ENCODE assay signal across 25 mouse cellular contexts in the genomic region with DNA sequence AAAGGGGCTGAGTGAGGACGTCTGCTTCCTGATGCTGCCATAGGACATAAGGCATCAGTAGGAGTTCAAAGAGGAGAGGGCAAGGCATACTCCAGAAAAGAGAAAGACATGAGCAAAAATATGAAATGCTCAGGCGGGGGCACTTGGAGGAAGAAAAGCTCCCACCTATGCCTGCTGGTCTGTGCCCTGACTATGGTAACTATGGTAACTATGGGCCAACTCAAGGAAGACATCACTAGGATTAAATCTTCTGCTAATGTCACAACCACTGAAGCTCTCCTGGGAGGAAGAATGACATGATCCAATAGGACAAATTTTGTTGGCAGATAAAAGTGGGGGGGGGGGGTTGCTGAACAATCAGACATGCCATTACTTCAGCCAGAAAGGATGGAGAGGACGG.
"Had no signal": no experiment of that assay in that cellular context is flagged by ENCODE, and none has a peak within 500 bp of the region (broad histone marks: within the 10 kb centered on the region; RNA-seq: fewer than 3 reads in every experiment).

No protein-coding gene starts in this region.

- H3K36me3 ChIP-seq: kidney, embryonic 15.5 days; limb, embryonic 13.5 days; liver, embryonic 12.5 days; liver, embryonic 15.5 days; lung, embryonic 15.5 days; neural tube, embryonic 12.5 days; neural tube, embryonic 15.5 days had no signal

- H3K27ac ChIP-seq: kidney, embryonic 15.5 days; limb, embryonic 10.5 days; limb, embryonic 13.5 days; liver, embryonic 12.5 days; liver, embryonic 15.5 days; lung, embryonic 15.5 days; neural tube, embryonic 12.5 days; neural tube, embryonic 15.5 days; stomach, postnatal 0 days had no signal

- DNase-seq: kidney, adult 2 months; kidney, postnatal 14 days; kidney, postnatal 4 days; layer of hippocampus, adult 9-11 months; liver; lung, adult 18-20 months; lung, postnatal 10 days; lung, postnatal 36 days; right cerebral cortex, adult 18-20 months; right cerebral cortex, postnatal 14 days; right cerebral cortex, postnatal 4 days; thymus, adult 2 months; thymus, postnatal 14 days; thymus, postnatal 4 days had no signal

- H3K4me2 ChIP-seq: kidney, embryonic 15.5 days; limb, embryonic 13.5 days; liver, embryonic 12.5 days; liver, embryonic 15.5 days; lung, embryonic 15.5 days; neural tube, embryonic 12.5 days; neural tube, embryonic 15.5 days had no signal

- ATAC-seq: intestine, embryonic 16.5 days; liver, embryonic 12.5 days had no signal

- H3K9me3 ChIP-seq: kidney, embryonic 15.5 days; limb, embryonic 10.5 days; limb, embryonic 13.5 days; liver, embryonic 12.5 days; liver, embryonic 15.5 days; lung, embryonic 15.5 days; neural tube, embryonic 12.5 days; neural tube, embryonic 15.5 days had no signal

- H3K27me3 ChIP-seq: kidney, embryonic 15.5 days; limb, embryonic 13.5 days; liver, embryonic 12.5 days; liver, embryonic 15.5 days; lung, embryonic 15.5 days; megakaryocyte, embryonic 14.5 days; neural tube, embryonic 12.5 days; neural tube, embryonic 15.5 days had no signal

- H3K9ac ChIP-seq: kidney, embryonic 15.5 days; limb, embryonic 13.5 days; liver, embryonic 12.5 days; liver, embryonic 15.5 days; lung, embryonic 15.5 days; neural tube, embryonic 12.5 days; neural tube, embryonic 15.5 days had no signal

- H3K4me3 ChIP-seq: kidney, embryonic 15.5 days; limb, embryonic 10.5 days; limb, embryonic 13.5 days; liver, embryonic 12.5 days; liver, embryonic 15.5 days; lung, embryonic 15.5 days; megakaryocyte, embryonic 14.5 days; neural tube, embryonic 12.5 days; neural tube, embryonic 15.5 days had no signal

- H3K4me1 ChIP-seq: kidney, embryonic 15.5 days; liver, embryonic 15.5 days; lung, embryonic 15.5 days; megakaryocyte, embryonic 14.5 days; neural tube, embryonic 12.5 days; neural tube, embryonic 15.5 days had no signal
